Mouse (Mus musculus) thymus, adult 2 months (tissue): Measurements from ENCODE around the gene Smarcad1. TPM values are rescaled to one million over a fixed set of nuclear protein-coding genes. Genes with fewer than 3 reads are reported as not detected.

Experiments
- DNase-seq: peaks from one replicate; pipeline ENCODE4 v3.0.0; 2021
- H3K27ac ChIP-seq: fragments of 200-500 bp; 2 replicates; pipeline ENCODE4 v1.5.1; 2012; ENCODE audit warnings: low read length, control low read depth; ENCODE audit not compliant: control insufficient read depth, insufficient read depth
- H3K27me3 ChIP-seq: fragments of 200-500 bp; 2 replicates; pipeline ENCODE4 v1.6.1; 2012; ENCODE audit warnings: mild to moderate bottlenecking, low read length, moderate library complexity, mixed read lengths; ENCODE audit not compliant: control insufficient read depth, insufficient read depth
- H3K36me3 ChIP-seq: fragments of 200-500 bp; 2 replicates; pipeline ENCODE4 v1.6.1; 2012; ENCODE audit warnings: mild to moderate bottlenecking, low read length, moderate library complexity; ENCODE audit not compliant: control insufficient read depth, insufficient read depth
- H3K4me1 ChIP-seq: fragments of 200-500 bp; replicated peaks from 2 replicates; pipeline ENCODE4 v1.6.1; 2012; ENCODE audit warnings: low read length; ENCODE audit not compliant: control insufficient read depth, insufficient read depth
- H3K4me3 ChIP-seq: fragments of 200-500 bp; 2 replicates; pipeline ENCODE4 v1.5.1; 2012; ENCODE audit warnings: mild to moderate bottlenecking, low read length, control low read depth, moderate library complexity; ENCODE audit not compliant: control insufficient read depth, insufficient read depth
- CTCF ChIP-seq: fragments of 200-500 bp; IDR thresholded peaks from 2 replicates; pipeline ENCODE4 v1.5.1; 2012; ENCODE audit warnings: mild to moderate bottlenecking, control low read depth, low read length, moderate library complexity, borderline replicate concordance; ENCODE audit not compliant: control insufficient read depth, poor library complexity, insufficient read depth; ENCODE audit errors: extremely low read depth
- POLR2A ChIP-seq: fragments of 200-500 bp; IDR thresholded peaks from 2 replicates; pipeline ENCODE4 v1.6.1; 2012; ENCODE audit warnings: mild to moderate bottlenecking, low read length, control low read depth, moderate library complexity; ENCODE audit not compliant: control insufficient read depth, poor library complexity, insufficient read depth; ENCODE audit errors: extremely low read depth
- WGBS: fragments of 180-500 bp; shearing (Covaris S2); methylation state at CpG from one replicate; pipeline ENCODE4 v1.1.7; 2018; 5-methylcytosine and 5-hydroxymethylcytosine counted together
- polyA plus RNA-seq: library from polyadenylated mRNA; depleted of rRNA; stranded (reverse); fragments of >200 nt; gene quantifications from 2 replicates; pipeline ENCODE4 v1.2.3, GENCODE M21; 2012

Smarcad1 gene
- polyA plus RNA-seq, 1 experiment = 33.3 TPM

- no peaks in the 10 kb centered on the region for H3K27me3 ChIP-seq
- no peak overlapping the region for H3K27ac ChIP-seq
- no peak for DNase-seq
- no peak overlapping the region for H3K4me3 ChIP-seq
- WGBS = 85% methylated on average over 1 of the region's 1 CpGs
- H3K36me3 ChIP-seq = no peaks in the 10 kb centered on the region
- TF ChIP-seq POLR2A (no peak), CTCF (no peak)
- H3K4me1 ChIP-seq = peaks cover 7% of the 10 kb centered on the region; the same call in 1 of the 2 replicates
These were observed 95.9 kb downstream of the Smarcad1 start for GRCm38 (mm10) chr6:65138243-65138642.

GRCm38 (mm10) chr6:65140082-65140749 is 97.8 kb downstream of the Smarcad1 start:
- H3K36me3 ChIP-seq = no peaks in the 10 kb centered on the region
- no peak for DNase-seq
- TF ChIP-seq POLR2A (no peak), CTCF (no peak)
- no peaks in the 10 kb centered on the region for H3K27me3 ChIP-seq
- no peak overlapping the region for H3K27ac ChIP-seq
- H3K4me3 ChIP-seq = no peak overlapping the region
- WGBS = 61% methylated on average over 5 of the region's 5 CpGs
- peaks cover 9% of the 10 kb centered on the region for H3K4me1 ChIP-seq

DNA sequence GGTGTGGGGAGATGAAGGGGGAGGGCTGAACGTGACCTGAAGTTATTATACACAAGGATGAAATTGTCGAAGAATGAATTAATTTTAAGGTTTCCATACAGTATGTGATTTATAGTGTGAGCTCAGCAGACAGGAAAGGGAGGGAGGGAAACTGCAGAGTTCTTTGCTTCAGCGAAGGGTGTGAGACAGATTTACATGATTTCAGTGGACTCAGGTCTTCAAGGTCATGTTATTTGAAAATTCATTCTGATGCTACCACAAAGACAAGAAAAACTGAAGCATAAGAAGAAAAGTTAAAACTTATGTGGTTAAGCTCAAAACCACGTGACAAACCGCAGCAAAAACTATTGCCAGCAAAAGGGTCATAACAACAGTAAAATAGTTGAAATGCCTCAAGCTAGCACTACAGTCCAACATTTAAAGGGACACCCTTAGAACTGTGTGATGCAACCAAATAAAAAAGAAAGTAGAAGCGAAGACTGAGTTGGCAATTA is 98.4 kb downstream of the Smarcad1 start:
- Histone ChIP-seq H3K4me1 (peaks cover 9% of the 10 kb centered on the region), H3K36me3 (no peaks in the 10 kb centered on the region), H3K4me3 (no peak overlapping the region), H3K27me3 (no peaks in the 10 kb centered on the region), H3K27ac (no peak overlapping the region)
- 13% methylated on average over 6 of the region's 6 CpGs for WGBS
- no peak for TF ChIP-seq CTCF
- no peak for TF ChIP-seq POLR2A
- DNase-seq = no peak

DNA sequence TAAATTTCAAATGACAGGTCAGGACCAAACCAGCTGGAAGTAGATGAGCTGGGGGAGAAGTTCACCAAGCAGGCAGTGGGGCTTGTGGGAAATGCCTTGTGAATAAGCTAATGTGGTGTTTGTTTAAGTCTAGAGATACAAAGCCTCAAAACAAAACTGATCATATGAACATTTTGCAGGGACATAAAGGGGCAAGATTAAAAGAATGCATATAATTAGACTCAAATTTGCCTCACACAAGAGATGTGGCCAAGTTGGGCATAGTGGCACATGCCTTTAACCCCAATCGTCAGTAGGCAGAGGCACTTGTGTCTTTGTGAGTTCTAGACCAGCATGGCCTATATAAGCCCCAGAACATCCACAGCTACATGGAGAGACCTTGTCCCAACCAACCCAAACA is 99.9 kb downstream of the Smarcad1 start:
- H3K36me3 ChIP-seq = no peaks in the 10 kb centered on the region
- H3K4me1 ChIP-seq = peaks cover 9% of the 10 kb centered on the region
- no peak overlapping the region for H3K27ac ChIP-seq
- DNase-seq = no peak
- no peaks in the 10 kb centered on the region for H3K27me3 ChIP-seq
- WGBS = 97% methylated on average over 1 of the region's 1 CpGs
- no peak overlapping the region for H3K4me3 ChIP-seq
- TF ChIP-seq CTCF (no peak), POLR2A (no peak)

DNA sequence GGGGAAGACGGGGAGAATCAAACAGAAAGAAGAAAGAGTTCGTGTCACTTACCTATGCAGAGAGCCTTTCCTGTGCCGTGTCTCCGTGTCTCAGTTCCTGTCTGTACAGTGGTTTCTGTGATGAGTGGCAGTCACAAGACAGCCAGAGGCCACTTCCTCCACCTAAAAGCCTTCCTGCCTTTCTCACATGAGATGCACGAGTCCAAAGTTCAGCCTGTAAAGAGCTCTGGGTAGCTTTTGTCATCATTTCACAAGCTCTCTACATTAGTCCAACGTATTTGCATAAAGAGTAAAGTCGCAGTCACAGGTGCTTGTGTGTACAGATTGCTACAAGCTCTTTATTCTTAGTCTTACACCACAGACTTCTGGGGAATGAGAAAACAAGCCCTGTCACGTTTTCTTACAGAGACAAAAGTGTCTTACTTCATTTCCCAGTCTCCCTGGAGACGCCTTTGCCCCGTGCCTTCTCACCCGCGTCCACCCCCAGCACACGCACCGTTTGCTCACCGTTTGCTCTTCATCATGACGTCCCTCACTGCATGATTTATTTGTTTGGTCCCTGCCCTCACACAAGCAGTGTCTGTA is 102.3 kb downstream of the Smarcad1 start, which contains the start of gene Hpgds:
Hpgds (minus strand) TSS at position 288 of the 585 bp plus-strand sequence.
- peaks cover 9% of the 10 kb centered on the region for H3K4me1 ChIP-seq
- H3K36me3 ChIP-seq = no peaks in the 10 kb centered on the region
- 2% methylated on average over 16 of the region's 16 CpGs for WGBS
- TF ChIP-seq POLR2A (no peak), CTCF (no peak)
- no peaks in the 10 kb centered on the region for H3K27me3 ChIP-seq
- DNase-seq = peak; percentile 46
- H3K27ac ChIP-seq = no peak within 1 kb of the TSS
- H3K4me3 ChIP-seq = no peak within 1 kb of the TSS

DNA sequence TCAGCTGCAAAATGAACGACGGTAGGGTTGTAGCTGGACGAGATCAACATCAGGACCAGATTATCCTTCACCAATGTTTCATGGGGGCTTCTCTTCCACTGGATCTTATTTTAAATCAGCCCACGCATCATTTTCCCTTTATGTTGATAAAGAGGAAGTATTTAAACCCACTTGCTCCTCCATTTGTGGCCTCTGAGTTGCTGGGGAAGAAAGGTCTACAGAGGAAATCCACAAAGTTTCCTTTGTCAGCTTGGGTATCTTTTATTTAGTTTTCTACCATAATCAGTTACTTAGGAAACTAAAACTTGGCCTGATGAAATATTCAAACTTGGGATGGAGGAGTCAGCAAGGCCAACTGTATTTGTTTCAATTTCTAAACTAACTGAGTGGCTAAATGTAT is 104.0 kb downstream of the Smarcad1 start:
- Histone ChIP-seq H3K4me3 (no peak overlapping the region), H3K27ac (no peak overlapping the region), H3K36me3 (no peaks in the 10 kb centered on the region), H3K27me3 (no peaks in the 10 kb centered on the region), H3K4me1 (peaks cover 3% of the 10 kb centered on the region)
- WGBS = 15% methylated on average over 4 of the region's 4 CpGs
- DNase-seq = no peak
- TF ChIP-seq POLR2A (no peak), CTCF (no peak)
